Mouse (Mus musculus): Measurements from ENCODE around the gene Gm49368. TPM values are rescaled to one million over a fixed set of nuclear protein-coding genes. Genes with fewer than 3 reads are reported as not detected.

The Gm49368 gene
- polyA plus RNA-seq, 1 experiment from 2014 or later: not detected

- ATAC-seq (replicated peaks; ENCODE audit: low FRiP score, low read depth) (peak; percentile 54; the same call in 1 of the 2 replicates), DNase-seq (ENCODE audit: low spot score) (no peak)
- Histone ChIP-seq H3K4me3 (replicated peaks; ENCODE audit: low read depth, low read length) (no peak overlapping the region), H3K9ac (ENCODE audit: low read depth, low read length) (no peak overlapping the region), H3K4me2 (ENCODE audit: low read length) (no peak overlapping the region), H3K27me3 (ENCODE audit: insufficient read depth, low read length) (no peaks in the 10 kb centered on the region), H3K9me3 (replicated peaks; ENCODE audit: low read length) (no peaks in the 10 kb centered on the region), H3K4me1 (replicated peaks; ENCODE audit: insufficient read depth, low read length) (no peaks in the 10 kb centered on the region), H3K27ac (no peak overlapping the region), H3K36me3 (ENCODE audit: insufficient read depth, low read length) (no peaks in the 10 kb centered on the region)
- no peak for TF ChIP-seq CTCF (IDR thresholded peaks at IDR 0.05; ENCODE audit: low read depth)
- 47% methylated on average over 4 of the region's 4 CpGs for WGBS
Observed at GRCm38 (mm10) chr7:128050739-128051138, 11.7 kb upstream of the Gm49368 start.

- TF ChIP-seq CTCF (IDR thresholded peaks at IDR 0.05; ENCODE audit: low read depth): no peak
- H3K4me2 ChIP-seq (ENCODE audit: low read length): no peak overlapping the region
- H3K9ac ChIP-seq (ENCODE audit: low read depth, low read length): no peak overlapping the region
- H3K9me3 ChIP-seq (replicated peaks; ENCODE audit: low read length): no peaks in the 10 kb centered on the region
- H3K27ac ChIP-seq: no peak overlapping the region
- DNase-seq (ENCODE audit: low spot score) (no peak), ATAC-seq (replicated peaks; ENCODE audit: low FRiP score, low read depth) (no peak)
- H3K4me3 ChIP-seq (replicated peaks; ENCODE audit: low read depth, low read length): no peak overlapping the region
- H3K27me3 ChIP-seq (ENCODE audit: insufficient read depth, low read length): no peaks in the 10 kb centered on the region
- 51% methylated on average over 5 of the region's 5 CpGs for WGBS
- H3K4me1 ChIP-seq (replicated peaks; ENCODE audit: insufficient read depth, low read length): no peaks in the 10 kb centered on the region
- H3K36me3 ChIP-seq (ENCODE audit: insufficient read depth, low read length): no peaks in the 10 kb centered on the region
Observed at GRCm38 (mm10) chr7:128053061-128053460, 9.4 kb upstream of the Gm49368 start.

GRCm38 (mm10) chr7:128056917-128057444, 5.5 kb upstream of the Gm49368 start:
- ATAC-seq (replicated peaks; ENCODE audit: low FRiP score, low read depth) (no peak), DNase-seq (ENCODE audit: low spot score) (no peak)
- Histone ChIP-seq H3K4me1 (replicated peaks; ENCODE audit: insufficient read depth, low read length) (no peaks in the 10 kb centered on the region), H3K9ac (ENCODE audit: low read depth, low read length) (no peak overlapping the region), H3K4me3 (replicated peaks; ENCODE audit: low read depth, low read length) (no peak overlapping the region), H3K27ac (no peak overlapping the region), H3K27me3 (ENCODE audit: insufficient read depth, low read length) (no peaks in the 10 kb centered on the region), H3K4me2 (ENCODE audit: low read length) (no peak overlapping the region), H3K36me3 (ENCODE audit: insufficient read depth, low read length) (no peaks in the 10 kb centered on the region), H3K9me3 (replicated peaks; ENCODE audit: low read length) (no peaks in the 10 kb centered on the region)
- TF ChIP-seq CTCF (IDR thresholded peaks at IDR 0.05; ENCODE audit: low read depth): no peak
- WGBS: 63% methylated on average over 3 of the region's 3 CpGs

GRCm38 (mm10) chr7:128057860-128058259, 4.6 kb upstream of the Gm49368 start:
- Histone ChIP-seq H3K4me3 (replicated peaks; ENCODE audit: low read depth, low read length) (no peak overlapping the region), H3K27me3 (ENCODE audit: insufficient read depth, low read length) (no peaks in the 10 kb centered on the region), H3K4me2 (ENCODE audit: low read length) (no peak overlapping the region), H3K27ac (no peak overlapping the region), H3K9me3 (replicated peaks; ENCODE audit: low read length) (no peaks in the 10 kb centered on the region), H3K4me1 (replicated peaks; ENCODE audit: insufficient read depth, low read length) (no peaks in the 10 kb centered on the region), H3K9ac (ENCODE audit: low read depth, low read length) (no peak overlapping the region), H3K36me3 (ENCODE audit: insufficient read depth, low read length) (no peaks in the 10 kb centered on the region)
- DNase-seq (ENCODE audit: low spot score) (no peak), ATAC-seq (replicated peaks; ENCODE audit: low FRiP score, low read depth) (no peak)
- no peak for TF ChIP-seq CTCF (IDR thresholded peaks at IDR 0.05; ENCODE audit: low read depth)
- WGBS: 71% methylated on average over 8 of the region's 8 CpGs

- H3K9ac ChIP-seq (ENCODE audit: low read depth, low read length): no peak overlapping the region
- ATAC-seq (replicated peaks; ENCODE audit: low FRiP score, low read depth): no peak
- H3K27ac ChIP-seq: no peak overlapping the region
- no peaks in the 10 kb centered on the region for H3K36me3 ChIP-seq (ENCODE audit: insufficient read depth, low read length)
- no peak for DNase-seq (ENCODE audit: low spot score)
- WGBS: 72% methylated on average over 7 of the region's 7 CpGs
- no peak for TF ChIP-seq CTCF (IDR thresholded peaks at IDR 0.05; ENCODE audit: low read depth)
- no peak overlapping the region for H3K4me2 ChIP-seq (ENCODE audit: low read length)
- H3K9me3 ChIP-seq (replicated peaks; ENCODE audit: low read length): no peaks in the 10 kb centered on the region
- H3K4me1 ChIP-seq (replicated peaks; ENCODE audit: insufficient read depth, low read length): no peaks in the 10 kb centered on the region
- no peak overlapping the region for H3K4me3 ChIP-seq (replicated peaks; ENCODE audit: low read depth, low read length)
- no peaks in the 10 kb centered on the region for H3K27me3 ChIP-seq (ENCODE audit: insufficient read depth, low read length)
Observed at GRCm38 (mm10) chr7:128058576-128058975, 3.9 kb upstream of the Gm49368 start.

GRCm38 (mm10) chr7:128059091-128059490, 3.4 kb upstream of the Gm49368 start:
- Histone ChIP-seq H3K4me1 (replicated peaks; ENCODE audit: insufficient read depth, low read length) (no peaks in the 10 kb centered on the region), H3K4me3 (replicated peaks; ENCODE audit: low read depth, low read length) (no peak overlapping the region), H3K4me2 (ENCODE audit: low read length) (no peak overlapping the region), H3K9ac (ENCODE audit: low read depth, low read length) (no peak overlapping the region), H3K9me3 (replicated peaks; ENCODE audit: low read length) (no peaks in the 10 kb centered on the region), H3K36me3 (ENCODE audit: insufficient read depth, low read length) (no peaks in the 10 kb centered on the region), H3K27me3 (ENCODE audit: insufficient read depth, low read length) (no peaks in the 10 kb centered on the region), H3K27ac (no peak overlapping the region)
- TF ChIP-seq CTCF (IDR thresholded peaks at IDR 0.05; ENCODE audit: low read depth): no peak
- DNase-seq (ENCODE audit: low spot score) (no peak), ATAC-seq (replicated peaks; ENCODE audit: low FRiP score, low read depth) (no peak)
- 70% methylated on average over 4 of the region's 4 CpGs for WGBS

- H3K36me3 ChIP-seq (ENCODE audit: insufficient read depth, low read length): no peaks in the 10 kb centered on the region
- no peaks in the 10 kb centered on the region for H3K4me1 ChIP-seq (replicated peaks; ENCODE audit: insufficient read depth, low read length)
- WGBS: 81% methylated on average over 6 of the region's 6 CpGs
- no peaks in the 10 kb centered on the region for H3K27me3 ChIP-seq (ENCODE audit: insufficient read depth, low read length)
- no peak overlapping the region for H3K27ac ChIP-seq
- TF ChIP-seq CTCF (IDR thresholded peaks at IDR 0.05; ENCODE audit: low read depth): no peak
- DNase-seq (ENCODE audit: low spot score) (no peak), ATAC-seq (replicated peaks; ENCODE audit: low FRiP score, low read depth) (no peak)
- no peak overlapping the region for H3K4me3 ChIP-seq (replicated peaks; ENCODE audit: low read depth, low read length)
- no peak overlapping the region for H3K9ac ChIP-seq (ENCODE audit: low read depth, low read length)
- no peak overlapping the region for H3K4me2 ChIP-seq (ENCODE audit: low read length)
- no peaks in the 10 kb centered on the region for H3K9me3 ChIP-seq (replicated peaks; ENCODE audit: low read length)
Observed at GRCm38 (mm10) chr7:128063211-128063781, 813 bp downstream of the Gm49368 start.

All from kidney, postnatal 0 days (tissue).